Mouse (Mus musculus): ENCODE results near the gene Rhbdd2.

- TF ChIP-seq CTCF (conservative IDR thresholded peaks at IDR 0.05 in 1 of 2, IDR thresholded peaks at IDR 0.05 in 1 of 2; ENCODE audit: low read depth in 2 of 2, low read length in 2 of 2) (no peak), MYC (IDR thresholded peaks at IDR 0.05; ENCODE audit: low read depth, low read length) (no peak), E2F4 (IDR thresholded peaks at IDR 0.05; ENCODE audit: insufficient replicate concordance, low read depth, low read length) (no peak), POLR2A (IDR thresholded peaks at IDR 0.05; ENCODE audit: low read depth, low read length) (no peak), GABPA (IDR thresholded peaks at IDR 0.05; ENCODE audit: insufficient replicate concordance, low read depth, low read length) (no peak), KAT2A (IDR thresholded peaks at IDR 0.05; ENCODE audit: insufficient replicate concordance, low read length) (no peak), ELF1 (IDR thresholded peaks at IDR 0.05; ENCODE audit: low read depth, low read length) (no peak), JUND (conservative IDR thresholded peaks at IDR 0.05; ENCODE audit: low read depth, low read length) (no peak), HCFC1 (IDR thresholded peaks at IDR 0.05; ENCODE audit: low read depth, low read length) (no peak), BHLHE40 (IDR thresholded peaks at IDR 0.05; ENCODE audit: low read depth, low read length) (no peak)
Observed at GRCm38 (mm10) chr5:135643869-135644268, 11.5 kb downstream of the Rhbdd2 start.
